ENCODE assay signal across 26 mouse cellular contexts in the genomic region with DNA sequence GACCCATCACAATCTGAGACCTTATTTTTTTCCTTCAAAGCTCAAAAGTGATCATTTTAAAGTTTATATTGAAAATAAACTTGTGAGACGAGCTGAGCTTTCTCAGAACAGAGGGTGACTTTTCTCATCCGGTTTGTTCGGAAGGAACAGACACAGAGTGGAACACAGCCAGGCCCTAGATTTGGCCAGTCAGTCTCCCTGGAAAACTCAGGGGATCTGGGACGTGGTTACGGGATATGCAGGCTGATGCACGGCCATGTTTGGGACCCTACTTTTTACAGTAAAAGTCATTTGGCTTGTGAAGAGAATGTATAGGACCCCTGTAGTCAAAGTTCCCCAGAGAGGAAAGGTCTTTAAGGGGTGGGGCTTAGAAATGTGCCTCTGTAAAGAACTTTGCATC. TPM values are rescaled to one million over a fixed set of nuclear protein-coding genes. Genes with fewer than 3 reads are reported as not detected.
DNase-seq lines count a peak whose midpoint lies in the region; ATAC-seq and TF ChIP-seq lines count a peak whose summit lies in the region.
"Had no signal": no experiment of that assay in that cellular context is flagged by ENCODE, and none has a peak within 500 bp of the region (broad histone marks: within the 10 kb centered on the region; RNA-seq: fewer than 3 reads in every experiment).

No protein-coding gene starts in this region.

- no peak for TF ChIP-seq EP300 in heart, adult 2 months (IDR thresholded peaks at IDR 0.05; ENCODE audit: insufficient read depth, low read depth, low read length)

- H3K9me3 ChIP-seq in heart, embryonic 16.5 days (replicated peaks; ENCODE audit: control insufficient read depth, low read length), result no peaks in the 10 kb centered on the region
- H3K9me3 ChIP-seq in heart, embryonic 12.5 days (replicated peaks), result no peaks in the 10 kb centered on the region; the same call in 1 of the 2 replicates
- H3K9me3 ChIP-seq: embryonic facial prominence, embryonic 12.5 days; forebrain, embryonic 13.5 days; G1E had no signal

- peaks cover 7% of the 10 kb centered on the region for H3K4me1 ChIP-seq in heart, adult 2 months (ENCODE audit: control insufficient read depth, insufficient read depth, low read length)
- peaks cover 17% of the 10 kb centered on the region for H3K4me1 ChIP-seq in heart, embryonic 16.5 days (ENCODE audit: control insufficient read depth, insufficient read depth, low read length)
- H3K4me1 ChIP-seq in heart, embryonic 12.5 days (replicated peaks), result peaks cover 13% of the 10 kb centered on the region; the same call in 1 of the 2 replicates
- H3K4me1 ChIP-seq: embryonic facial prominence, embryonic 10.5 days; embryonic facial prominence, embryonic 12.5 days; forebrain, embryonic 13.5 days had no signal

- no peaks in the 10 kb centered on the region for H3K27me3 ChIP-seq in heart, adult 2 months (ENCODE audit: control insufficient read depth, insufficient read depth, low read length)
- H3K27me3 ChIP-seq in heart, embryonic 16.5 days (ENCODE audit: control insufficient read depth, insufficient read depth, low read length), result no peaks in the 10 kb centered on the region
- H3K27me3 ChIP-seq in heart, embryonic 12.5 days (replicated peaks), result no peaks in the 10 kb centered on the region
- H3K27me3 ChIP-seq: CH12.LX; embryonic facial prominence, embryonic 12.5 days; forebrain, embryonic 13.5 days; Patski had no signal

- H3K36me3 ChIP-seq in heart, adult 2 months (ENCODE audit: control insufficient read depth, insufficient read depth, low read length), result no peaks in the 10 kb centered on the region
- peaks cover 12% of the 10 kb centered on the region for H3K36me3 ChIP-seq in heart, embryonic 16.5 days (ENCODE audit: control insufficient read depth, insufficient read depth)
- peaks cover 8% of the 10 kb centered on the region for H3K36me3 ChIP-seq in heart, embryonic 12.5 days

- H3K4me2 ChIP-seq in heart, embryonic 16.5 days (ENCODE audit: low read depth, low read length), result no peak overlapping the region
- no peak overlapping the region for H3K4me2 ChIP-seq in heart, embryonic 12.5 days
- H3K4me2 ChIP-seq: embryonic facial prominence, embryonic 12.5 days; forebrain, embryonic 13.5 days had no signal

- no peak for TF ChIP-seq CTCF in heart, adult 2 months (IDR thresholded peaks at IDR 0.05)

- no peak overlapping the region; the same call in 1 of the 2 replicates for H3K27ac ChIP-seq in heart, adult 2 months
- H3K27ac ChIP-seq in heart, embryonic 16.5 days (ENCODE audit: low read length), result peak overlapping the region; percentile 90; the same call in 1 of the 2 replicates
- no peak overlapping the region for H3K27ac ChIP-seq in heart, embryonic 12.5 days (ENCODE audit: poor library complexity, severe bottlenecking)
- H3K27ac ChIP-seq: embryonic facial prominence, embryonic 10.5 days; embryonic facial prominence, embryonic 12.5 days; forebrain, embryonic 13.5 days had no signal

- no peak for ATAC-seq in heart, embryonic 16.5 days (replicated peaks; ENCODE audit: extremely low read depth, insufficient read depth, low FRiP score)
- no peak for ATAC-seq in heart, embryonic 12.5 days (ENCODE audit: insufficient number of reproducible peaks, low FRiP score)
- ATAC-seq: activated CD4-positive, CD25-positive, alpha-beta regulatory T cell, adult 4 months; CD4-positive, CD25-positive, alpha-beta regulatory T cell, adult 4 months; forebrain, embryonic 13.5 days; Patski had no signal

- no peak overlapping the region for H3K9ac ChIP-seq in heart, adult 2 months (ENCODE audit: low read depth, low read length)
- no peak overlapping the region for H3K9ac ChIP-seq in heart, embryonic 16.5 days (ENCODE audit: low read length)
- no peak overlapping the region for H3K9ac ChIP-seq in heart, embryonic 12.5 days
- H3K9ac ChIP-seq: embryonic facial prominence, embryonic 12.5 days; forebrain, embryonic 13.5 days had no signal

- DNase-seq in heart, adult 11 months, result peak; percentile 92
- no peak for DNase-seq in heart, adult 2 months
- peak; percentile 33 to 34 for DNase-seq in heart, adult 9 months (ENCODE audit: low spot score in 2 of 2)
- DNase-seq in heart, postnatal 36 days, result no peak
- no peak for DNase-seq in heart, postnatal 25 days (ENCODE audit: low spot score)
- peak; percentile 28 for DNase-seq in heart, postnatal 4 days
- DNase-seq: adrenal gland, adult 8-10 months; cerebellum, adult 11-12 months; cerebellum, adult 2 months; cerebellum, adult 9-10 months had no signal

- 61% methylated on average over 6 of the region's 6 CpGs for WGBS in heart, adult 2 months
- WGBS in heart, embryonic 16.5 days, result 75% methylated on average over 6 of the region's 6 CpGs
- 82% methylated on average over 6 of the region's 6 CpGs for WGBS in heart, embryonic 12.5 days

- intact Hi-C loops in heart, adult 2 months (cut with DNase I), result no loop called here
- intact Hi-C loops in heart, postnatal 36 days (cut with DNase I), result no loop called here
- intact Hi-C loops in heart, postnatal 25 days (cut with DNase I), result no loop called here

- H3K4me3 ChIP-seq in heart, adult 2 months, result no peak overlapping the region
- H3K4me3 ChIP-seq in heart, embryonic 16.5 days (ENCODE audit: low read length), result no peak overlapping the region
- no peak overlapping the region for H3K4me3 ChIP-seq in heart, embryonic 12.5 days
- H3K4me3 ChIP-seq: embryonic facial prominence, embryonic 10.5 days; embryonic facial prominence, embryonic 12.5 days; forebrain, embryonic 13.5 days had no signal

- no peak for TF ChIP-seq POLR2A in heart, adult 2 months (IDR thresholded peaks at IDR 0.05; ENCODE audit: insufficient read depth, low read depth, low read length)

- H3K79me2 ChIP-seq in heart, adult 2 months (replicated peaks; ENCODE audit: control insufficient read depth, insufficient read depth, low read length), result no peaks in the 10 kb centered on the region

RNA-seq across cellular contexts. Expression of a gene that starts 15.1 kb away (rescaled TPM):
- 10 to 100 TPM; 13.5 to 15.3 TPM for total RNA-seq in heart, adult 2 months (2021)
- 10.5 and 10.7 TPM in 2 replicates for polyA plus RNA-seq in heart, adult 2 months (2012; rRNA removed)
- total RNA-seq in heart, postnatal 36 days (2021), result 10 to 100 TPM; 15.8 to 17.8 TPM
- polyA plus RNA-seq in heart, embryonic 16.5 days (2015; fragmentation: Nextera tagmentation; extraction: Ambion mirVana), result 14.3 and 15.3 TPM in 2 replicates
- 10 to 100 TPM; 15.0 to 15.8 TPM for total RNA-seq in heart, postnatal 25 days (2021)
- 10 to 100 TPM; 27.1 to 27.3 TPM for total RNA-seq in heart, postnatal 4 days (2021)
- polyA plus RNA-seq in heart, embryonic 12.5 days (2016; fragmentation: Nextera tagmentation; extraction: Ambion mirVana), result 10.0 and 11.5 TPM in 2 replicates

RNA-seq across cellular contexts. Expression of a gene that starts 48.4 kb away (rescaled TPM):
- not detected for total RNA-seq in heart, adult 2 months (2021)
- polyA plus RNA-seq in heart, adult 2 months (2012; rRNA removed), result not detected in 2 replicates
- total RNA-seq in heart, postnatal 36 days (2021), result not detected
- polyA plus RNA-seq in heart, embryonic 16.5 days (2015; fragmentation: Nextera tagmentation; extraction: Ambion mirVana), result not detected in 2 replicates
- not detected for total RNA-seq in heart, postnatal 25 days (2021)
- total RNA-seq in heart, postnatal 4 days (2021), result not detected
- polyA plus RNA-seq in heart, embryonic 12.5 days (2016; fragmentation: Nextera tagmentation; extraction: Ambion mirVana), result not detected in 2 replicates
- total RNA-seq: adrenal gland, adult 18-20 months; adrenal gland, adult 8-10 months; adrenal gland, postnatal 14 days; adrenal gland, postnatal 36 days; CH12.LX had no signal
- polyA plus RNA-seq: activated CD4-positive, CD25-positive, alpha-beta regulatory T cell, adult 4 months; CD4-positive, CD25-positive, alpha-beta regulatory T cell, adult 4 months; cerebellum, adult 2 months; cortical plate, adult 2 months; embryonic facial prominence, embryonic 10.5 days; embryonic facial prominence, embryonic 12.5 days; embryonic facial prominence, embryonic 14.5 days; forebrain, embryonic 11.5 days; forebrain, embryonic 13.5 days; G1E had no signal

Comparison
In these comparisons a context has a peak if more than half of its experiments do, and no peak if none do; other contexts are left out.
1. DNase-seq: peak in heart, adult 11 months (single experiment), heart, adult 9 months (2 of 2) and heart, postnatal 4 days (single experiment); none in heart, adult 2 months (0 of 2), heart, postnatal 36 days (0 of 2) and heart, postnatal 25 days (single experiment).